Mouse (Mus musculus) intestine, embryonic 14.5 days (tissue): Measurements from ENCODE around the gene Rhoh. TPM values are rescaled to one million over a fixed set of nuclear protein-coding genes. Genes with fewer than 3 reads are reported as not detected.

Experiments used
- ATAC-seq: fragments of 200-750 bp; cut with Nextera tagmentation; replicated peaks from 2 replicates; pipeline ENCODE4 v1.8.0; 2017; ENCODE audit warnings: low read depth, moderate number of reproducible peaks, moderate TSS enrichment, moderate library complexity; ENCODE audit not compliant: low FRiP score, low TSS enrichment
- DNase-seq: peaks from one replicate; pipeline ENCODE4 v3.0.0-alpha.2; 2018; ENCODE audit warnings: low spot score
- H3K27ac ChIP-seq: fragments of 300-500 bp; sonication (generic); 2 replicates; pipeline ENCODE4 v1.5.1; 2014; ENCODE audit warnings: low read depth, mild to moderate bottlenecking, control low read depth
- H3K27me3 ChIP-seq: fragments of 300-500 bp; sonication (generic); replicated peaks from 2 replicates; pipeline ENCODE4 v1.6.1; 2014; ENCODE audit warnings: low read length, control low read depth; ENCODE audit not compliant: control insufficient read depth, insufficient read depth
- H3K36me3 ChIP-seq: fragments of 300-500 bp; sonication (generic); 2 replicates; pipeline ENCODE4 v1.6.1; 2014; ENCODE audit warnings: low read length, control low read depth; ENCODE audit not compliant: control insufficient read depth, insufficient read depth
- H3K4me1 ChIP-seq: fragments of 300-500 bp; sonication (generic); replicated peaks from 2 replicates; pipeline ENCODE4 v1.6.1; 2014; ENCODE audit warnings: low read length, control low read depth, mixed read lengths; ENCODE audit not compliant: control insufficient read depth, insufficient read depth
- H3K4me2 ChIP-seq: fragments of 300-500 bp; sonication (generic); 2 replicates; pipeline ENCODE4 v1.6.1; 2014; ENCODE audit warnings: low read length
- H3K4me3 ChIP-seq: fragments of 300-500 bp; sonication (generic); 2 replicates; pipeline ENCODE4 v1.5.1; 2014; ENCODE audit warnings: low read depth, low read length, control low read depth, mixed read lengths
- H3K9ac ChIP-seq: fragments of 300-500 bp; sonication (generic); 2 replicates; pipeline ENCODE4 v1.6.1; 2014; ENCODE audit warnings: mild to moderate bottlenecking, low read length
- H3K9me3 ChIP-seq: fragments of 300-500 bp; sonication (generic); 2 replicates; pipeline ENCODE4 v1.6.1; 2016; ENCODE audit warnings: low read length, control low read depth; ENCODE audit not compliant: control insufficient read depth
- WGBS: fragments of 180-500 bp; shearing (Covaris S2); extraction: QIAGEN DNeasy Blood & Tissue Kit; methylation state at CpG from one replicate; pipeline ENCODE4 v1.1.7; 2014; 5-methylcytosine and 5-hydroxymethylcytosine counted together
- polyA plus RNA-seq: library from polyadenylated mRNA; unstranded; fragments of >200 nt; fragmentation: Nextera tagmentation; extraction: Ambion mirVana; gene quantifications from 2 replicates; pipeline ENCODE4 v1.2.1, GENCODE M21; 2014

The Rhoh gene
- polyA plus RNA-seq, 1 experiment from 2014 or later, result 0.77 TPM

GRCm38 (mm10) chr5:65895121-65895692 lies 34.2 kb downstream of the Rhoh start:
- WGBS, result 87% methylated on average over 6 of the region's 6 CpGs
- Histone ChIP-seq H3K27me3 (no peaks in the 10 kb centered on the region), H3K9ac (no peak overlapping the region), H3K27ac (no peak overlapping the region), H3K4me3 (no peak overlapping the region), H3K4me2 (no peak overlapping the region), H3K36me3 (no peaks in the 10 kb centered on the region), H3K9me3 (no peaks in the 10 kb centered on the region), H3K4me1 (no peaks in the 10 kb centered on the region)
- DNase-seq (no peak), ATAC-seq (no peak)

DNA sequence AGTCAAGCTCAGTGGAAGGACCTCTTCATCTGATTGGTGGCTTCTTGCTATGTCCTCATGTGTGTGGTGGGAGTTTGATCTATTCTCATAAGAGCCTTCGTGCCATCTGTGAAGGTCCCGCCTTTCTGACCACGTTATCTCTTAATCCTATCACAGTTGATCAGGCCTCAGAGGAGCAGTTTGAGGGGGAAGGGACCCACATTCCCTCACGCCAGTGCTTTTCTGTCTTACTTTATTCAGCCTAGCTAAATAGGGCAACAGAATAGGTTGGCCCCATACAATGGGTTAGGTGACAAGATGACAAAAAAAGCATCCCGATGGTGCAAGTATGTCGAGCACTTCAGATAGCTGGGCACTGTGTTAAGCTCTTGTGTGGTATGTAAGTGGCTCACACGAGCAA lies 34.8 kb downstream of the Rhoh start:
- no peak for DNase-seq
- Histone ChIP-seq H3K36me3 (no peaks in the 10 kb centered on the region), H3K27me3 (no peaks in the 10 kb centered on the region), H3K4me2 (no peak overlapping the region), H3K27ac (no peak overlapping the region), H3K9ac (no peak overlapping the region), H3K9me3 (no peaks in the 10 kb centered on the region), H3K4me1 (no peaks in the 10 kb centered on the region), H3K4me3 (no peak overlapping the region)
- no peak for ATAC-seq
- WGBS, result 88% methylated on average over 7 of the region's 7 CpGs

- WGBS, result 83% methylated on average over 2 of the region's 2 CpGs
- Histone ChIP-seq H3K4me1 (no peaks in the 10 kb centered on the region), H3K4me3 (no peak overlapping the region), H3K4me2 (no peak overlapping the region), H3K36me3 (no peaks in the 10 kb centered on the region), H3K9ac (no peak overlapping the region), H3K27ac (no peak overlapping the region), H3K27me3 (no peaks in the 10 kb centered on the region), H3K9me3 (no peaks in the 10 kb centered on the region)
- no peak for DNase-seq
- no peak for ATAC-seq
Measured at GRCm38 (mm10) chr5:65897731-65898130, 36.7 kb downstream of the Rhoh start.

DNA sequence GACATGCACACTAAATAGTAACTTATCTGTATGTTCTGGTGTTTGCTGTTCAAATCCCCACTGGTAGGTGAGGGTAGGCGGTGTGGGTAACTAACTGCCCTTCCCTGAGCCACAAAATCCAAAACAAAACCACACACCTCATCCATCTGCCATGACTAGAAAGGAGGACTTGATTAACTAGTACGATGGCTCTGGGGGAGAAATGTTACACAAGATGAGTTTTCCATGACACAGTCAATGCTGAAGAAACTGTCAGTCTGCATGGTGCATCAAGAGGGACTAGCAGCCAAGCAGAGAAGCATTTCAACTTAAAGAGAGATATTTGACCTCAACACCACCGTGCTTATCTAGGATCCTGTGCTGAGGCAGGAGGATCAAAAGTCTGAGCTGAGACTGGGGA lies 37.7 kb downstream of the Rhoh start:
- no peak for DNase-seq
- H3K27ac ChIP-seq, result no peak overlapping the region
- no peaks in the 10 kb centered on the region for H3K27me3 ChIP-seq
- H3K4me2 ChIP-seq, result no peak overlapping the region
- H3K9ac ChIP-seq, result no peak overlapping the region
- ATAC-seq, result no peak
- no peaks in the 10 kb centered on the region for H3K36me3 ChIP-seq
- WGBS, result 88% methylated on average over 3 of the region's 3 CpGs
- no peak overlapping the region for H3K4me3 ChIP-seq
- H3K4me1 ChIP-seq, result no peaks in the 10 kb centered on the region
- peaks cover 5% of the 10 kb centered on the region; the same call in 1 of the 2 replicates for H3K9me3 ChIP-seq

- no peak overlapping the region for H3K4me2 ChIP-seq
- no peak overlapping the region for H3K27ac ChIP-seq
- H3K36me3 ChIP-seq, result no peaks in the 10 kb centered on the region
- no peak for DNase-seq
- no peaks in the 10 kb centered on the region for H3K4me1 ChIP-seq
- H3K9ac ChIP-seq, result no peak overlapping the region
- H3K27me3 ChIP-seq, result no peaks in the 10 kb centered on the region
- 89% methylated on average over 6 of the region's 6 CpGs for WGBS
- peaks cover 13% of the 10 kb centered on the region for H3K9me3 ChIP-seq
- ATAC-seq, result no peak
- H3K4me3 ChIP-seq, result no peak overlapping the region
Measured at GRCm38 (mm10) chr5:65900113-65900512, 39.1 kb downstream of the Rhoh start.

DNA sequence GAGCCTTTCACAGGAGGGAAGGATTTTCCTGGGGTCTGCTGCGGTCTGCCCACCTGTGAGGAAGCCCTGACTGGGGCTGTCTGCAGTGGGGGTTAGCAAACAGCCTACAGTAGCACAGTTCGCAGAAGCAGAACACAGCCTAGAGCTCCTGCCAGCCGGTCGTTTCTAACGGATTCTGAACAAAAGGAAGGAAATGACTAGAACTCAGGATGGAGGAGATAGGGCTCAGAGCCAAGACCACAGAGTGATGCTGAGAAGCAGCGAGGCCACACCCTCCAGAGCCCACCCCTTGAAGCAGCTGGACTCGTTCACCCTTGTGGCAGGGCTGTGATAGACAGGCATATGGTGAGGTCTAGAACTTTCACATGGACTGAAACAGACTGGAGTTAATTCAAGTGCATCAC lies 39.9 kb downstream of the Rhoh start:
- Histone ChIP-seq H3K9ac (no peak overlapping the region), H3K36me3 (no peaks in the 10 kb centered on the region), H3K4me2 (no peak overlapping the region), H3K4me1 (no peaks in the 10 kb centered on the region), H3K4me3 (no peak overlapping the region), H3K9me3 (peaks cover 13% of the 10 kb centered on the region), H3K27me3 (no peaks in the 10 kb centered on the region), H3K27ac (no peak overlapping the region)
- ATAC-seq, result no peak
- 68% methylated on average over 7 of the region's 7 CpGs for WGBS
- no peak for DNase-seq

DNA sequence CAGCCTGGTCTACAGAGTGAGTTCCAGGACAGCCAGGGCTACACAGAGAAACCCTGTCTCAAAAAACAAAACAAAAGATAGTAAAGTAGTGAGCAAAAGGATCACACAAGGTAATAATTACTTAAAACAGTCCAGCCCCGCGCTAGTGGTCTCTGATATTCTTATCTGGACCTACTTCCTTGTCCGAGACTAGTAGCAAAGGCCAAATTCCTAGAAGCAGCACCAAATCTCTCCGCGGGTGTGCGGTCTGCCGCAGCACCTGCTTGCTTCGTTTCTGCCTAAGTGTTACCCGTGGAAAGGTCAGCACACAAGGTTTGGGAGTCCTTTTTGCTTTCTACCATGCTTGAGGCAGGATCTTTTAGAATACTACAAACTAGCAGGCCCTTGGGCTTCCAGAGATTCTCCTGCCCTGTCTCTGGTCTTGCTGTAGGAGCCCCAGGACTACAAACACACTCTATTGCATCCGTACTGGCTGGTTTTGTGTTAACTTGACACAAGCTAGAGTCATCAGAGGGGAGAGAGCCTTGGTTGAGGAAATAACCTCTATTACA lies 40.9 kb downstream of the Rhoh start:
- no peak overlapping the region for H3K4me2 ChIP-seq
- H3K9ac ChIP-seq, result no peak overlapping the region
- no peaks in the 10 kb centered on the region for H3K36me3 ChIP-seq
- H3K4me1 ChIP-seq, result no peaks in the 10 kb centered on the region
- no peak for DNase-seq
- peaks cover 13% of the 10 kb centered on the region for H3K9me3 ChIP-seq
- no peaks in the 10 kb centered on the region for H3K27me3 ChIP-seq
- H3K4me3 ChIP-seq, result no peak overlapping the region
- no peak overlapping the region for H3K27ac ChIP-seq
- ATAC-seq, result no peak
- 88% methylated on average over 10 of the region's 10 CpGs for WGBS

DNA sequence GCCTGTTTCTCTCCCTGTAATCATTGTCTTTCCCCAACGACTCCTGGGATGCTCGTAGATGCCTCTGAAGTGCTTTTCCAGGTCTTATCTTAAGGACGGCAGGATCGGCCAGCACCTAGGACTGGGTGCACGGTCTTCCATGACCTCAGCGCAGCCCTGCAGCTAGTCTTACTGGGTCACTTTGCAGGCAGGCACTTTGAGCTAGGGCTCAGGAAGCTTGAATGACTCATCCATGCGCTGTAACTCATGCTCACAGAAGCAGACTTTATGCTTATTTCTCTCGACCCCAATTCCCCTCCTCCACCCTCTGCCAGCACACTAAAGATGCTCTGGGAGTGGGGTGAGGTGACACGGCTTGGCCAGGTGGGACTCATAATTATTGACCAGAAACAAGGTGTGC lies 41.8 kb downstream of the Rhoh start:
- DNase-seq (no peak), ATAC-seq (no peak)
- Histone ChIP-seq H3K9me3 (peaks cover 13% of the 10 kb centered on the region), H3K4me2 (no peak overlapping the region), H3K27me3 (no peaks in the 10 kb centered on the region), H3K27ac (no peak overlapping the region), H3K36me3 (no peaks in the 10 kb centered on the region), H3K4me3 (no peak overlapping the region), H3K4me1 (no peaks in the 10 kb centered on the region), H3K9ac (no peak overlapping the region)
- WGBS, result 91% methylated on average over 9 of the region's 9 CpGs

GRCm38 (mm10) chr5:65904476-65904875 lies 43.5 kb downstream of the Rhoh start:
- no peak overlapping the region for H3K4me3 ChIP-seq
- no peak overlapping the region for H3K4me2 ChIP-seq
- no peak overlapping the region for H3K27ac ChIP-seq
- H3K27me3 ChIP-seq, result no peaks in the 10 kb centered on the region
- no peak overlapping the region for H3K9ac ChIP-seq
- peaks cover 13% of the 10 kb centered on the region for H3K9me3 ChIP-seq
- 92% methylated on average over 4 of the region's 4 CpGs for WGBS
- no peaks in the 10 kb centered on the region for H3K4me1 ChIP-seq
- DNase-seq (no peak), ATAC-seq (no peak)
- H3K36me3 ChIP-seq, result no peaks in the 10 kb centered on the region
